Mouse (Mus musculus) stomach, embryonic 15.5 days (tissue): ENCODE results near the gene Tec. TPM values are rescaled to one million over a fixed set of nuclear protein-coding genes. Genes with fewer than 3 reads are reported as not detected.

Source experiments
- ATAC-seq: fragments of 200-750 bp; cut with Nextera tagmentation; 2 replicates; pipeline ENCODE4 v1.8.0; 2017; ENCODE audit warnings: low read depth, moderate number of reproducible peaks, moderate TSS enrichment; ENCODE audit not compliant: insufficient read depth, low FRiP score
- H3K27ac ChIP-seq: fragments of 300-500 bp; sonication (generic); 2 replicates; pipeline ENCODE4 v1.5.1; 2015; ENCODE audit warnings: mild to moderate bottlenecking, inconsistent platforms
- H3K27me3 ChIP-seq: fragments of 300-500 bp; sonication (generic); replicated peaks from 2 replicates; pipeline ENCODE4 v1.6.1; 2015; ENCODE audit warnings: inconsistent platforms
- H3K36me3 ChIP-seq: fragments of 300-500 bp; sonication (generic); 2 replicates; pipeline ENCODE4 v1.6.1; 2015; ENCODE audit warnings: inconsistent platforms
- H3K4me1 ChIP-seq: fragments of 300-500 bp; sonication (generic); 2 replicates; pipeline ENCODE4 v1.6.1; 2015; ENCODE audit warnings: inconsistent platforms
- H3K4me2 ChIP-seq: fragments of 300-500 bp; sonication (generic); 2 replicates; pipeline ENCODE4 v1.6.1; 2015; ENCODE audit warnings: mild to moderate bottlenecking, inconsistent platforms
- H3K4me3 ChIP-seq: fragments of 300-500 bp; sonication (generic); replicated peaks from 2 replicates; pipeline ENCODE4 v1.5.1; 2015; ENCODE audit warnings: inconsistent platforms
- H3K9ac ChIP-seq: fragments of 300-500 bp; sonication (generic); 2 replicates; pipeline ENCODE4 v1.6.1; 2015; ENCODE audit warnings: inconsistent platforms
- H3K9me3 ChIP-seq: fragments of 300-500 bp; sonication (generic); 2 replicates; pipeline ENCODE4 v1.6.1; 2016; ENCODE audit warnings: inconsistent platforms
- WGBS: fragments of 180-500 bp; shearing (Covaris S2); methylation state at CpG from one replicate; pipeline ENCODE4 v1.1.7; 2015; 5-methylcytosine and 5-hydroxymethylcytosine counted together
- polyA plus RNA-seq: library from polyadenylated mRNA; unstranded; fragments of >200 nt; fragmentation: Nextera tagmentation; extraction: Ambion mirVana; gene quantifications from 2 replicates; pipeline ENCODE4 v1.2.1, GENCODE M21; 2015

Tec gene
- polyA plus RNA-seq, 1 experiment from 2014 or later = 10.8 TPM

GRCm38 (mm10) chr5:72736868-72737267 is 131.4 kb downstream of the Tec start:
- 43% methylated on average over 7 of the region's 7 CpGs for WGBS
- H3K27ac ChIP-seq = no peak overlapping the region
- H3K36me3 ChIP-seq = no peaks in the 10 kb centered on the region
- no peaks in the 10 kb centered on the region for H3K27me3 ChIP-seq
- peak; percentile 60; the same call in 1 of the 2 replicates for ATAC-seq
- no peak overlapping the region for H3K4me3 ChIP-seq
- no peaks in the 10 kb centered on the region for H3K9me3 ChIP-seq
- no peak overlapping the region for H3K4me2 ChIP-seq
- no peak overlapping the region for H3K9ac ChIP-seq
- H3K4me1 ChIP-seq = no peaks in the 10 kb centered on the region

- H3K4me3 ChIP-seq = no peak overlapping the region
- no peak overlapping the region for H3K9ac ChIP-seq
- no peak for ATAC-seq
- no peak overlapping the region for H3K27ac ChIP-seq
- 54% methylated on average over 8 of the region's 8 CpGs for WGBS
- H3K9me3 ChIP-seq = no peaks in the 10 kb centered on the region
- H3K4me1 ChIP-seq = no peaks in the 10 kb centered on the region
- no peak overlapping the region for H3K4me2 ChIP-seq
- H3K27me3 ChIP-seq = no peaks in the 10 kb centered on the region
- H3K36me3 ChIP-seq = no peaks in the 10 kb centered on the region
Measured at GRCm38 (mm10) chr5:72736437-72736836, 131.8 kb downstream of the Tec start.

GRCm38 (mm10) chr5:72735763-72736162 is 132.5 kb downstream of the Tec start:
- no peak overlapping the region for H3K9ac ChIP-seq
- no peaks in the 10 kb centered on the region for H3K4me1 ChIP-seq
- 63% methylated on average over 7 of the region's 7 CpGs for WGBS
- no peaks in the 10 kb centered on the region for H3K36me3 ChIP-seq
- no peak overlapping the region for H3K4me2 ChIP-seq
- no peaks in the 10 kb centered on the region for H3K27me3 ChIP-seq
- H3K9me3 ChIP-seq = no peaks in the 10 kb centered on the region
- no peak for ATAC-seq
- H3K4me3 ChIP-seq = no peak overlapping the region
- H3K27ac ChIP-seq = no peak overlapping the region

GRCm38 (mm10) chr5:72732885-72733284 is 135.4 kb downstream of the Tec start:
- Histone ChIP-seq H3K9me3 (no peaks in the 10 kb centered on the region), H3K4me2 (no peak overlapping the region), H3K27me3 (no peaks in the 10 kb centered on the region), H3K27ac (no peak overlapping the region), H3K36me3 (no peaks in the 10 kb centered on the region), H3K4me1 (no peaks in the 10 kb centered on the region), H3K9ac (no peak overlapping the region), H3K4me3 (no peak overlapping the region)
- 88% methylated on average over 1 of the region's 1 CpGs for WGBS
- no peak for ATAC-seq

GRCm38 (mm10) chr5:72725404-72725803 is 142.9 kb downstream of the Tec start:
- no peak for ATAC-seq
- Histone ChIP-seq H3K4me2 (no peak overlapping the region), H3K9me3 (no peaks in the 10 kb centered on the region), H3K9ac (no peak overlapping the region), H3K27me3 (no peaks in the 10 kb centered on the region), H3K4me3 (no peak overlapping the region), H3K36me3 (no peaks in the 10 kb centered on the region), H3K4me1 (no peaks in the 10 kb centered on the region), H3K27ac (no peak overlapping the region)
- WGBS = 74% methylated on average over 3 of the region's 3 CpGs

- 79% methylated on average over 2 of the region's 2 CpGs for WGBS
- ATAC-seq = no peak
- Histone ChIP-seq H3K36me3 (no peaks in the 10 kb centered on the region), H3K27ac (no peak overlapping the region), H3K9me3 (no peaks in the 10 kb centered on the region), H3K4me3 (no peak overlapping the region), H3K27me3 (no peaks in the 10 kb centered on the region), H3K4me2 (no peak overlapping the region), H3K9ac (no peak overlapping the region), H3K4me1 (no peaks in the 10 kb centered on the region)
Measured at GRCm38 (mm10) chr5:72723429-72723828, 144.9 kb downstream of the Tec start.

GRCm38 (mm10) chr5:72720587-72720986 is 147.7 kb downstream of the Tec start:
- Histone ChIP-seq H3K4me3 (no peak overlapping the region), H3K4me1 (no peaks in the 10 kb centered on the region), H3K4me2 (no peak overlapping the region), H3K9me3 (no peaks in the 10 kb centered on the region), H3K36me3 (no peaks in the 10 kb centered on the region), H3K27ac (no peak overlapping the region), H3K27me3 (no peaks in the 10 kb centered on the region), H3K9ac (no peak overlapping the region)
- no peak for ATAC-seq
- WGBS = 65% methylated on average over 7 of the region's 7 CpGs

GRCm38 (mm10) chr5:72710572-72711278 is 157.6 kb downstream of the Tec start:
- ATAC-seq = no peak
- H3K27ac ChIP-seq = no peak overlapping the region
- H3K9ac ChIP-seq = no peak overlapping the region
- H3K27me3 ChIP-seq = no peaks in the 10 kb centered on the region
- WGBS = 22% methylated on average over 4 of the region's 4 CpGs
- H3K4me2 ChIP-seq = no peak overlapping the region
- no peaks in the 10 kb centered on the region for H3K4me1 ChIP-seq
- H3K9me3 ChIP-seq = no peaks in the 10 kb centered on the region
- H3K36me3 ChIP-seq = no peaks in the 10 kb centered on the region
- no peak overlapping the region for H3K4me3 ChIP-seq

GRCm38 (mm10) chr5:72709976-72710375 is 158.3 kb downstream of the Tec start:
- 0 out of 2 replicates have a peak, but pooled peaks have one; percentile 35 for ATAC-seq
- WGBS = 85% methylated on average over 9 of the region's 9 CpGs
- H3K4me2 ChIP-seq = no peak overlapping the region

GRCm38 (mm10) chr5:72709451-72709850 is 158.8 kb downstream of the Tec start:
- Histone ChIP-seq H3K9me3 (no peaks in the 10 kb centered on the region), H3K4me1 (no peaks in the 10 kb centered on the region), H3K27me3 (no peaks in the 10 kb centered on the region), H3K9ac (no peak overlapping the region), H3K4me3 (no peak overlapping the region), H3K27ac (no peak overlapping the region), H3K4me2 (no peak overlapping the region), H3K36me3 (no peaks in the 10 kb centered on the region)
- 75% methylated on average over 13 of the region's 13 CpGs for WGBS
- ATAC-seq = no peak

More at GRCm38 (mm10) chr5:72709976-72710375, 158.3 kb downstream of the Tec start:
- Histone ChIP-seq H3K27ac (no peak overlapping the region), H3K4me3 (no peak overlapping the region), H3K4me1 (no peaks in the 10 kb centered on the region), H3K36me3 (no peaks in the 10 kb centered on the region), H3K9ac (no peak overlapping the region), H3K9me3 (no peaks in the 10 kb centered on the region), H3K27me3 (no peaks in the 10 kb centered on the region)

GRCm38 (mm10) chr5:72706722-72707121 is 161.6 kb downstream of the Tec start:
- H3K36me3 ChIP-seq = no peaks in the 10 kb centered on the region
- no peak overlapping the region for H3K4me3 ChIP-seq
- no peak overlapping the region for H3K27ac ChIP-seq
- no peak overlapping the region for H3K9ac ChIP-seq
- H3K4me1 ChIP-seq = no peaks in the 10 kb centered on the region
- no peak for ATAC-seq
- H3K4me2 ChIP-seq = no peak overlapping the region
- H3K9me3 ChIP-seq = no peaks in the 10 kb centered on the region
- 66% methylated on average over 10 of the region's 10 CpGs for WGBS
- no peaks in the 10 kb centered on the region for H3K27me3 ChIP-seq

GRCm38 (mm10) chr5:72706095-72706494 is 162.2 kb downstream of the Tec start:
- no peaks in the 10 kb centered on the region for H3K27me3 ChIP-seq
- H3K27ac ChIP-seq = no peak overlapping the region
- no peaks in the 10 kb centered on the region for H3K9me3 ChIP-seq
- no peaks in the 10 kb centered on the region for H3K36me3 ChIP-seq
- H3K4me1 ChIP-seq = no peaks in the 10 kb centered on the region
- no peak overlapping the region for H3K9ac ChIP-seq
- no peak for ATAC-seq
- no peak overlapping the region for H3K4me3 ChIP-seq
- WGBS = 50% methylated on average over 10 of the region's 10 CpGs
- H3K4me2 ChIP-seq = no peak overlapping the region
